Mouse (Mus musculus) heart, adult 2 months (tissue): ENCODE data around the gene Fam57b.

ENCODE experiments used
- CTCF ChIP-seq: fragments of 200-600 bp; IDR thresholded peaks from 2 replicates; pipeline ENCODE4 v1.8.1; 2022; ENCODE audit warnings: antibody characterized with exemption, mild to moderate bottlenecking, moderate library complexity
- POLR2A ChIP-seq: fragments of 200-500 bp; IDR thresholded peaks from 2 replicates; pipeline ENCODE4 v1.6.1; 2011; ENCODE audit warnings: mild to moderate bottlenecking, low read depth, low read length, control low read depth; ENCODE audit not compliant: insufficient read depth

DNA sequence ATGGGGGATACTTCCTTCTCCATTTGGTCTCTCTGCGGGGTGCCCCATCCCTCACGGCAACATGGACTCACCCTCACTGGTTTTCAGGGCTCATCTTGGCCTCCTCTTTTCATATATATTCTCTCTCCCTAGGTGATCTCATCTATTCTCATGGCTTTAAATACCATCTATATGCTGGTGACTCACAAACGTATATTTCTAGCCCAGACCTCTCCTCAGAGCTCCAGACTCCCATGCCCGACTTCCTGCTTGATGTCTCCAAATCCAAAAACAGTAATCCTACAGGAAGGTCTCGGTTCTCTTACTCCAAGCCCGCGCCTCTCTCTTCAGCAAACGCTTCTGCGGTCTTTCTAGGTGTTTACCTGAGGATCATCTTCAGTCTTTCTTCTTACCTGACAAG is 45.8 kb downstream of the Fam57b start:
- no peak for TF ChIP-seq CTCF
- no peak for TF ChIP-seq POLR2A
